Comparison of ENCODE assay signal across 9 mouse cellular contexts in genomic region chr8:21955321-21955720, GRCm38 (mm10). TPM values are rescaled to one million over a fixed set of nuclear protein-coding genes. Genes with fewer than 3 reads are reported as not detected.
A peak's percentile ranks its signal among the peaks of the same experiment; 100 is the strongest.
DNase-seq lines count a peak whose midpoint lies in the region; ATAC-seq and TF ChIP-seq lines count a peak whose summit lies in the region.
"Had no signal": no experiment of that assay in that cellular context is flagged by ENCODE, and none has a peak within 500 bp of the region (broad histone marks: within the 10 kb centered on the region; RNA-seq: fewer than 3 reads in every experiment).

No protein-coding gene starts in this region.

- H3K4me2 ChIP-seq in forebrain, embryonic 11.5 days (ENCODE audit: low read depth, low read length, severe bottlenecking), result no peak overlapping the region
- no peak overlapping the region for H3K4me2 ChIP-seq in forebrain, embryonic 12.5 days
- H3K4me2 ChIP-seq in embryonic facial prominence, embryonic 11.5 days (ENCODE audit: low read depth, low read length), result no peak overlapping the region
- H3K4me2 ChIP-seq: limb, embryonic 15.5 days had no signal

- no peaks in the 10 kb centered on the region for H3K27me3 ChIP-seq in forebrain, embryonic 11.5 days (ENCODE audit: control insufficient read depth, insufficient read depth, low read length)
- H3K27me3 ChIP-seq in forebrain, embryonic 12.5 days, result no peaks in the 10 kb centered on the region
- H3K27me3 ChIP-seq in embryonic facial prominence, embryonic 11.5 days (ENCODE audit: control insufficient read depth, insufficient read depth, low read length), result no peaks in the 10 kb centered on the region
- H3K27me3 ChIP-seq in testis, adult 2 months (ENCODE audit: control insufficient read depth, insufficient read depth, low read length), result no peaks in the 10 kb centered on the region
- H3K27me3 ChIP-seq: limb, embryonic 15.5 days had no signal

- TF ChIP-seq POLR2A in lung, adult 2 months (IDR thresholded peaks at IDR 0.05; ENCODE audit: borderline replicate concordance, extremely low read depth, low read depth, low read length), result no peak
- no peak for TF ChIP-seq POLR2A in testis, adult 2 months (IDR thresholded peaks at IDR 0.05; ENCODE audit: control insufficient read depth, low read depth, low read length)

- peak; percentile 21; the same call in 1 of the 2 replicates for TF ChIP-seq CTCF in lung, adult 2 months (IDR thresholded peaks at IDR 0.05; ENCODE audit: insufficient read depth, low read length)
- peak; percentile 27; the same call in 1 of the 2 replicates for TF ChIP-seq CTCF in testis, adult 2 months (IDR thresholded peaks at IDR 0.05; ENCODE audit: control insufficient read depth, insufficient read depth, insufficient replicate concordance, low read depth, low read length)

- peak; percentile 71 for DNase-seq in forebrain, embryonic 11.5 days (ENCODE audit: low spot score)
- peak; percentile 11 for DNase-seq in 3134 (ENCODE audit: extremely low read depth, insufficient read length, low spot score)
- DNase-seq in adrenal gland, adult 8-10 months, result peak; percentile 18
- peak; percentile 69 for DNase-seq in embryonic facial prominence, embryonic 11.5 days (ENCODE audit: low spot score)
- peak; percentile 40 to 67 for DNase-seq in kidney, postnatal 25 days
- peak; percentile 6 for DNase-seq in lung, adult 2 months

- H3K4me3 ChIP-seq in forebrain, embryonic 11.5 days (ENCODE audit: low read depth, low read length), result no peak overlapping the region
- no peak overlapping the region for H3K4me3 ChIP-seq in forebrain, embryonic 12.5 days (replicated peaks)
- H3K4me3 ChIP-seq in embryonic facial prominence, embryonic 11.5 days (ENCODE audit: low read depth, low read length), result no peak overlapping the region
- H3K4me3 ChIP-seq in lung, adult 2 months (replicated peaks; ENCODE audit: extremely low read depth, low read depth, low read length), result no peak overlapping the region
- no peak overlapping the region for H3K4me3 ChIP-seq in testis, adult 2 months (ENCODE audit: control insufficient read depth, low read depth, low read length)
- H3K4me3 ChIP-seq: limb, embryonic 15.5 days had no signal

- H3K27ac ChIP-seq in forebrain, embryonic 11.5 days (ENCODE audit: low read depth, low read length), result no peak overlapping the region
- no peak overlapping the region for H3K27ac ChIP-seq in forebrain, embryonic 12.5 days
- H3K27ac ChIP-seq in embryonic facial prominence, embryonic 11.5 days (replicated peaks; ENCODE audit: low read depth, low read length), result no peak overlapping the region
- no peak overlapping the region for H3K27ac ChIP-seq in testis, adult 2 months (ENCODE audit: control insufficient read depth, insufficient read depth, low read depth, low read length)
- H3K27ac ChIP-seq: limb, embryonic 15.5 days had no signal

- WGBS in forebrain, embryonic 11.5 days, result 8% methylated on average over 9 of the region's 9 CpGs
- WGBS in forebrain, embryonic 12.5 days, result 6% methylated on average over 9 of the region's 9 CpGs
- WGBS in embryonic facial prominence, embryonic 11.5 days, result 7% methylated on average over 9 of the region's 9 CpGs
- WGBS in lung, adult 2 months, result 6% methylated on average over 9 of the region's 9 CpGs

- no peaks in the 10 kb centered on the region for H3K9me3 ChIP-seq in forebrain, embryonic 11.5 days (ENCODE audit: control insufficient read depth, low read length)
- no peaks in the 10 kb centered on the region for H3K9me3 ChIP-seq in forebrain, embryonic 12.5 days
- H3K9me3 ChIP-seq in embryonic facial prominence, embryonic 11.5 days (replicated peaks; ENCODE audit: control insufficient read depth, low read length), result no peaks in the 10 kb centered on the region
- H3K9me3 ChIP-seq: limb, embryonic 15.5 days had no signal

- H3K9ac ChIP-seq in forebrain, embryonic 11.5 days (ENCODE audit: low read length), result no peak overlapping the region
- H3K9ac ChIP-seq in forebrain, embryonic 12.5 days, result no peak overlapping the region
- H3K9ac ChIP-seq in embryonic facial prominence, embryonic 11.5 days (replicated peaks; ENCODE audit: low read length), result no peak overlapping the region
- H3K9ac ChIP-seq: limb, embryonic 15.5 days had no signal

- H3K4me1 ChIP-seq in forebrain, embryonic 11.5 days (replicated peaks; ENCODE audit: control insufficient read depth, insufficient read depth, low read length), result no peaks in the 10 kb centered on the region
- H3K4me1 ChIP-seq in forebrain, embryonic 12.5 days, result no peaks in the 10 kb centered on the region
- no peaks in the 10 kb centered on the region for H3K4me1 ChIP-seq in embryonic facial prominence, embryonic 11.5 days (ENCODE audit: control insufficient read depth, insufficient read depth, low read length)
- no peaks in the 10 kb centered on the region for H3K4me1 ChIP-seq in lung, adult 2 months (ENCODE audit: control insufficient read depth, insufficient read depth, low read length)
- no peaks in the 10 kb centered on the region for H3K4me1 ChIP-seq in testis, adult 2 months (ENCODE audit: control insufficient read depth, insufficient read depth, low read length)
- H3K4me1 ChIP-seq: limb, embryonic 15.5 days had no signal

- ATAC-seq in forebrain, embryonic 11.5 days (replicated peaks; ENCODE audit: low FRiP score), result peak; percentile 30; the same call in 1 of the 2 replicates
- ATAC-seq in forebrain, embryonic 12.5 days (ENCODE audit: low FRiP score), result no peak
- ATAC-seq in embryonic facial prominence, embryonic 11.5 days (replicated peaks; ENCODE audit: insufficient number of reproducible peaks, low FRiP score, low TSS enrichment, low read depth), result no peak

- H3K36me3 ChIP-seq in forebrain, embryonic 11.5 days (ENCODE audit: control insufficient read depth, insufficient read depth, low read length), result no peaks in the 10 kb centered on the region
- no peaks in the 10 kb centered on the region for H3K36me3 ChIP-seq in forebrain, embryonic 12.5 days (replicated peaks)
- H3K36me3 ChIP-seq in embryonic facial prominence, embryonic 11.5 days (replicated peaks; ENCODE audit: control insufficient read depth, insufficient read depth, low read depth, low read length), result no peaks in the 10 kb centered on the region
- no peaks in the 10 kb centered on the region for H3K36me3 ChIP-seq in testis, adult 2 months (ENCODE audit: control insufficient read depth, insufficient read depth, low read length)
- H3K36me3 ChIP-seq: limb, embryonic 15.5 days had no signal

RNA-seq across cellular contexts. Expression of gene Fam90a1a, which starts 3.2 kb away (rescaled TPM):
- polyA plus RNA-seq in forebrain, embryonic 11.5 days (2014; fragmentation: Nextera tagmentation; extraction: Ambion mirVana), result not detected in 2 replicates
- not detected in 2 replicates for polyA plus RNA-seq in forebrain, embryonic 12.5 days (2016; fragmentation: Nextera tagmentation; extraction: Ambion mirVana)
- total RNA-seq in adrenal gland, adult 8-10 months (2022), result not detected
- polyA plus RNA-seq in embryonic facial prominence, embryonic 11.5 days (2014; fragmentation: Nextera tagmentation; extraction: Ambion mirVana), result not detected in 2 replicates
- polyA plus RNA-seq in lung, adult 2 months (2012; rRNA removed), result not detected in 2 replicates
- polyA plus RNA-seq in testis, adult 2 months (2012; rRNA removed), result 0.07 TPM in 1 of 2 replicates, not detected in the other
- polyA plus RNA-seq: limb, embryonic 15.5 days had no signal

RNA-seq across cellular contexts. Expression of gene Defb13, which starts 8.8 kb away (rescaled TPM):
- not detected in 2 replicates for polyA plus RNA-seq in forebrain, embryonic 11.5 days (2014; fragmentation: Nextera tagmentation; extraction: Ambion mirVana)
- not detected in 2 replicates for polyA plus RNA-seq in forebrain, embryonic 12.5 days (2016; fragmentation: Nextera tagmentation; extraction: Ambion mirVana)
- not detected for total RNA-seq in adrenal gland, adult 8-10 months (2022)
- polyA plus RNA-seq in embryonic facial prominence, embryonic 11.5 days (2014; fragmentation: Nextera tagmentation; extraction: Ambion mirVana), result not detected in 2 replicates
- not detected in 2 replicates for polyA plus RNA-seq in lung, adult 2 months (2012; rRNA removed)
- polyA plus RNA-seq in testis, adult 2 months (2012; rRNA removed), result not detected in 2 replicates
- polyA plus RNA-seq: limb, embryonic 15.5 days had no signal

RNA-seq across cellular contexts. Expression of gene Ccdc70, which starts 14.3 kb away (rescaled TPM):
- polyA plus RNA-seq in forebrain, embryonic 11.5 days (2014; fragmentation: Nextera tagmentation; extraction: Ambion mirVana), result not detected in 2 replicates
- polyA plus RNA-seq in forebrain, embryonic 12.5 days (2016; fragmentation: Nextera tagmentation; extraction: Ambion mirVana), result not detected in 2 replicates
- total RNA-seq in adrenal gland, adult 8-10 months (2022), result not detected
- not detected in 2 replicates for polyA plus RNA-seq in embryonic facial prominence, embryonic 11.5 days (2014; fragmentation: Nextera tagmentation; extraction: Ambion mirVana)
- not detected in 2 replicates for polyA plus RNA-seq in lung, adult 2 months (2012; rRNA removed)
- 43.4 and 56.2 TPM in 2 replicates for polyA plus RNA-seq in testis, adult 2 months (2012; rRNA removed)
- polyA plus RNA-seq: limb, embryonic 15.5 days had no signal

RNA-seq across cellular contexts. Expression of gene Defb35, which starts 17.2 kb away (rescaled TPM):
- not detected in 2 replicates for polyA plus RNA-seq in forebrain, embryonic 11.5 days (2014; fragmentation: Nextera tagmentation; extraction: Ambion mirVana)
- polyA plus RNA-seq in forebrain, embryonic 12.5 days (2016; fragmentation: Nextera tagmentation; extraction: Ambion mirVana), result not detected in 2 replicates
- total RNA-seq in adrenal gland, adult 8-10 months (2022), result not detected
- not detected in 2 replicates for polyA plus RNA-seq in embryonic facial prominence, embryonic 11.5 days (2014; fragmentation: Nextera tagmentation; extraction: Ambion mirVana)
- polyA plus RNA-seq in lung, adult 2 months (2012; rRNA removed), result not detected in 2 replicates
- not detected in 2 replicates for polyA plus RNA-seq in testis, adult 2 months (2012; rRNA removed)
- polyA plus RNA-seq: limb, embryonic 15.5 days had no signal

RNA-seq across cellular contexts. Expression of gene Defb15, which starts 22.8 kb away (rescaled TPM):
- polyA plus RNA-seq in forebrain, embryonic 11.5 days (2014; fragmentation: Nextera tagmentation; extraction: Ambion mirVana), result not detected in 2 replicates
- not detected in 2 replicates for polyA plus RNA-seq in forebrain, embryonic 12.5 days (2016; fragmentation: Nextera tagmentation; extraction: Ambion mirVana)
- not detected for total RNA-seq in adrenal gland, adult 8-10 months (2022)
- polyA plus RNA-seq in embryonic facial prominence, embryonic 11.5 days (2014; fragmentation: Nextera tagmentation; extraction: Ambion mirVana), result not detected in 2 replicates
- polyA plus RNA-seq in lung, adult 2 months (2012; rRNA removed), result not detected in 2 replicates
- 2.1 TPM in 1 of 2 replicates, not detected in the other for polyA plus RNA-seq in testis, adult 2 months (2012; rRNA removed)
- polyA plus RNA-seq: limb, embryonic 15.5 days had no signal

Comparison
In these comparisons a context has a peak if more than half of its experiments do, and no peak if none do; other contexts are left out.
1. DNase-seq: peak in every context shown above with its lines; median percentile 71 in forebrain, embryonic 11.5 days; 69 in embryonic facial prominence, embryonic 11.5 days; 54 in kidney, postnatal 25 days; 18 in adrenal gland, adult 8-10 months; 11 in 3134; 6 in lung, adult 2 months.
2. RNA of gene Ccdc70, which starts 14.3 kb away (polyA plus RNA-seq): 43.4 to 56.2 TPM in testis, adult 2 months; not detected in forebrain, embryonic 11.5 days, not detected in forebrain, embryonic 12.5 days, not detected in embryonic facial prominence, embryonic 11.5 days and not detected in lung, adult 2 months; every median in the first group is over 10 times any median in the second.